In genomic region chr11:5787671-5788055, GRCm38 (mm10) we compare ENCODE assay signal across 8 mouse cellular contexts. TPM values are rescaled to one million over a fixed set of nuclear protein-coding genes. Genes with fewer than 3 reads are reported as not detected.
DNase-seq lines count a peak whose midpoint lies in the region; ATAC-seq and TF ChIP-seq lines count a peak whose summit lies in the region.

No protein-coding gene starts in this region.

- peak overlapping the region; percentile 96 for H3K27ac ChIP-seq in gastrocnemius, adult 2 months
- peak overlapping the region; percentile 90 for H3K27ac ChIP-seq in forebrain, embryonic 15.5 days (replicated peaks)
- H3K27ac ChIP-seq in liver, postnatal 0 days (ENCODE audit: low read depth) = peak overlapping the region; percentile 97

- peaks cover 27% of the 10 kb centered on the region for H3K4me1 ChIP-seq in forebrain, embryonic 15.5 days
- H3K4me1 ChIP-seq in liver, postnatal 0 days (ENCODE audit: insufficient read depth) = peaks cover 26% of the 10 kb centered on the region

- H3K4me2 ChIP-seq in forebrain, embryonic 15.5 days (replicated peaks) = peak overlapping the region; percentile 87
- H3K4me2 ChIP-seq in liver, postnatal 0 days (ENCODE audit: low read depth, low read length) = peak overlapping the region; percentile 84

- H3K36me3 ChIP-seq in forebrain, embryonic 15.5 days = peaks cover 10% of the 10 kb centered on the region
- peaks cover 13% of the 10 kb centered on the region for H3K36me3 ChIP-seq in liver, postnatal 0 days (replicated peaks; ENCODE audit: insufficient read depth, low read length)

- peak overlapping the region; percentile 81 for H3K9ac ChIP-seq in forebrain, embryonic 15.5 days (replicated peaks)
- H3K9ac ChIP-seq in liver, postnatal 0 days (replicated peaks) = peak overlapping the region; percentile 83

- peak overlapping the region; percentile 83 for H3K4me3 ChIP-seq in gastrocnemius, adult 2 months
- H3K4me3 ChIP-seq in forebrain, embryonic 15.5 days = peak overlapping the region; percentile 76
- peak overlapping the region; percentile 75 for H3K4me3 ChIP-seq in liver, postnatal 0 days (ENCODE audit: low read depth, low read length)

- H3K9me3 ChIP-seq in forebrain, embryonic 15.5 days = no peaks in the 10 kb centered on the region
- no peaks in the 10 kb centered on the region for H3K9me3 ChIP-seq in liver, postnatal 0 days (ENCODE audit: low read length)

- no peak for DNase-seq in gastrocnemius, adult 2 months
- DNase-seq in gastrocnemius, adult 18-20 months (ENCODE audit: low spot score) = no peak
- peak; percentile 8 for DNase-seq in 3T3-L1 (ENCODE audit: low read depth, low spot score)
- DNase-seq in liver, postnatal 0 days = no peak
- no peak for DNase-seq in adrenal gland, adult 2 months
- no peak for DNase-seq in Muller cell, postnatal 12 days (ENCODE audit: inconsistent ontology term)

- intact Hi-C loops in gastrocnemius, adult 2 months (cut with DNase I) = loop anchor here (2.0 to 5.0 kb wide), 4 partner anchors 47 to 305 kb away; no protein-coding TSS in a partner anchor

- no peak for ATAC-seq in forebrain, embryonic 15.5 days (replicated peaks)
- ATAC-seq in liver, postnatal 0 days = no peak
- no peak for ATAC-seq in monocyte, adult 5-6 weeks (replicated peaks; ENCODE audit: insufficient number of reproducible peaks, low FRiP score, low TSS enrichment, poor library complexity, severe bottlenecking)

- no peak for TF ChIP-seq CTCF in gastrocnemius, adult 2 months (IDR thresholded peaks at IDR 0.05)
- no peak for TF ChIP-seq CTCF in liver, postnatal 0 days (IDR thresholded peaks at IDR 0.05; ENCODE audit: low read depth)

- TF ChIP-seq EP300 in liver, postnatal 0 days (IDR thresholded peaks at IDR 0.05; ENCODE audit: low read depth) = no peak

- WGBS in forebrain, embryonic 15.5 days = 43% methylated on average over 8 of the region's 8 CpGs
- WGBS in liver, postnatal 0 days (ENCODE audit: insufficient replicate concordance) = 16% methylated on average over 8 of the region's 8 CpGs

- H3K27me3 ChIP-seq in forebrain, embryonic 15.5 days = no peaks in the 10 kb centered on the region
- no peaks in the 10 kb centered on the region for H3K27me3 ChIP-seq in liver, postnatal 0 days (ENCODE audit: insufficient read depth, low read length)

RNA-seq across cellular contexts. Expression of gene Dbnl, which starts 0.6 kb away (rescaled TPM):
- total RNA-seq in gastrocnemius, adult 2 months (2021) = 10 to 100 TPM; 10.7 to 14.0 TPM
- total RNA-seq in gastrocnemius, adult 18-20 months (2021) = 10 to 100 TPM; 11.1 to 12.7 TPM
- 138 and 140 TPM in 2 replicates for polyA plus RNA-seq in forebrain, embryonic 15.5 days (2015; fragmentation: Nextera tagmentation; extraction: Ambion mirVana)
- polyA plus RNA-seq in liver, postnatal 0 days (2015; fragmentation: Nextera tagmentation; extraction: Ambion mirVana) = 31.7 and 36.6 TPM in 2 replicates
- 164 to 214 TPM (median 184 TPM) in 3 replicates for total RNA-seq in monocyte, adult 5-6 weeks (2017)
- total RNA-seq in adrenal gland, adult 2 months (2021) = 10 to 100 TPM; 66.6 to 79.3 TPM
- 45.7 and 58.2 TPM in 2 replicates for polyA plus RNA-seq in adrenal gland, adult 2 months (2012; rRNA removed)

RNA-seq across cellular contexts. Expression of gene Pgam2, which starts 15.9 kb away (rescaled TPM):
- total RNA-seq in gastrocnemius, adult 2 months (2021) = 1,000 to 10,000 TPM; 2,835 to 2,943 TPM
- 1,000 to 10,000 TPM; 2,496 to 2,633 TPM for total RNA-seq in gastrocnemius, adult 18-20 months (2021)
- 1.9 and 3.1 TPM in 2 replicates for polyA plus RNA-seq in forebrain, embryonic 15.5 days (2015; fragmentation: Nextera tagmentation; extraction: Ambion mirVana)
- polyA plus RNA-seq in liver, postnatal 0 days (2015; fragmentation: Nextera tagmentation; extraction: Ambion mirVana) = 1.1 and 16.6 TPM in 2 replicates
- 6.4 TPM in 1 of 3 replicates, not detected in the others for total RNA-seq in monocyte, adult 5-6 weeks (2017)
- total RNA-seq in adrenal gland, adult 2 months (2021) = not detected
- polyA plus RNA-seq in adrenal gland, adult 2 months (2012; rRNA removed) = not detected in 2 replicates

RNA-seq across cellular contexts. Expression of gene Urgcp, which starts 25.5 kb away (rescaled TPM):
- total RNA-seq in gastrocnemius, adult 2 months (2021) = 10 to 100 TPM; 42.2 to 48.9 TPM
- 10 to 100 TPM; 38.8 to 48.7 TPM for total RNA-seq in gastrocnemius, adult 18-20 months (2021)
- 31.6 and 32.4 TPM in 2 replicates for polyA plus RNA-seq in forebrain, embryonic 15.5 days (2015; fragmentation: Nextera tagmentation; extraction: Ambion mirVana)
- polyA plus RNA-seq in liver, postnatal 0 days (2015; fragmentation: Nextera tagmentation; extraction: Ambion mirVana) = 7.1 and 8.2 TPM in 2 replicates
- 7.2 to 13.7 TPM (median 10.5 TPM) in 3 replicates for total RNA-seq in monocyte, adult 5-6 weeks (2017)
- total RNA-seq in adrenal gland, adult 2 months (2021) = 10 to 100 TPM; 63.8 to 65.2 TPM
- 30.6 and 34.0 TPM in 2 replicates for polyA plus RNA-seq in adrenal gland, adult 2 months (2012; rRNA removed)

RNA-seq across cellular contexts. Expression of gene Polm, which starts 50.2 kb away (rescaled TPM):
- total RNA-seq in gastrocnemius, adult 2 months (2021) = 1 to 10 TPM; 1.7 to 3.1 TPM
- 1 to 10 TPM; 2.0 to 2.3 TPM for total RNA-seq in gastrocnemius, adult 18-20 months (2021)
- 7.0 TPM in 2 replicates for polyA plus RNA-seq in forebrain, embryonic 15.5 days (2015; fragmentation: Nextera tagmentation; extraction: Ambion mirVana)
- 2.1 and 2.3 TPM in 2 replicates for polyA plus RNA-seq in liver, postnatal 0 days (2015; fragmentation: Nextera tagmentation; extraction: Ambion mirVana)
- total RNA-seq in monocyte, adult 5-6 weeks (2017) = 14.6 to 18.6 TPM (median 17.2 TPM) in 3 replicates
- 1 to 10 TPM; 5.6 to 7.6 TPM for total RNA-seq in adrenal gland, adult 2 months (2021)
- polyA plus RNA-seq in adrenal gland, adult 2 months (2012; rRNA removed) = 28.5 and 28.7 TPM in 2 replicates

Comparison
In these comparisons a context has a peak if more than half of its experiments do, and no peak if none do; other contexts are left out.
1. RNA of gene Dbnl, which starts 0.6 kb away (total RNA-seq): 164 to 214 TPM in monocyte, adult 5-6 weeks and 66.6 to 79.3 TPM in adrenal gland, adult 2 months; 10.7 to 14.0 TPM in gastrocnemius, adult 2 months and 11.1 to 12.7 TPM in gastrocnemius, adult 18-20 months; every median in the first group is over 4 times any median in the second.
2. RNA of gene Pgam2, which starts 15.9 kb away (total RNA-seq): 2,835 to 2,943 TPM in gastrocnemius, adult 2 months and 2,496 to 2,633 TPM in gastrocnemius, adult 18-20 months; 6.4 TPM in monocyte, adult 5-6 weeks and not detected in adrenal gland, adult 2 months; every median in the first group is over 100 times any median in the second.
3. Peak in every context shown above with its lines, with median percentiles within 50 percentile points of each other: H3K27ac ChIP-seq and H3K4me3 ChIP-seq.